Mouse (Mus musculus) layer of hippocampus, adult 9-10 months (tissue): Measurements from ENCODE around the gene Pon3.

Experiments
- DNase-seq: peaks from one replicate; pipeline ENCODE4 v3.0.0; 2022; ENCODE audit warnings: low spot score

Pon3 gene

DNA sequence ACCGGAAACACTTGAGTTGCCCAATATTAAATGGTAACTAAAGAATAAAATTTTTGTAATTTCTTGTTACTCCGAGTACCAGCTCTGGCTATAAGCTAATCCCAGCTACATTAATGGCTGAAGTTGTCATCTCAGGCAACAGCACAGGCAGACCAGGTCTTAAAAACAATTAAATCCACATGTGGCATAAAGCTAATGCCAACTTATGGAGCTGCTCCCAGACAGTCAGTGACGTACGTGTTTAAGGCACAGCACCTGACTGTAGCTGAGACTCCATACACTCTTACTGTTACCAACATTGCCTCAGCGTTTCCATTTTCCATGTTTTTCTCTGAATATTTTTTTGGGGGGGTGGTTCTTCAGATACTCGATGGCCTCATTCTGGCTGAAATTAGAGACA lies 76.9 kb downstream of the Pon3 start:
- DNase-seq = no peak

DNA sequence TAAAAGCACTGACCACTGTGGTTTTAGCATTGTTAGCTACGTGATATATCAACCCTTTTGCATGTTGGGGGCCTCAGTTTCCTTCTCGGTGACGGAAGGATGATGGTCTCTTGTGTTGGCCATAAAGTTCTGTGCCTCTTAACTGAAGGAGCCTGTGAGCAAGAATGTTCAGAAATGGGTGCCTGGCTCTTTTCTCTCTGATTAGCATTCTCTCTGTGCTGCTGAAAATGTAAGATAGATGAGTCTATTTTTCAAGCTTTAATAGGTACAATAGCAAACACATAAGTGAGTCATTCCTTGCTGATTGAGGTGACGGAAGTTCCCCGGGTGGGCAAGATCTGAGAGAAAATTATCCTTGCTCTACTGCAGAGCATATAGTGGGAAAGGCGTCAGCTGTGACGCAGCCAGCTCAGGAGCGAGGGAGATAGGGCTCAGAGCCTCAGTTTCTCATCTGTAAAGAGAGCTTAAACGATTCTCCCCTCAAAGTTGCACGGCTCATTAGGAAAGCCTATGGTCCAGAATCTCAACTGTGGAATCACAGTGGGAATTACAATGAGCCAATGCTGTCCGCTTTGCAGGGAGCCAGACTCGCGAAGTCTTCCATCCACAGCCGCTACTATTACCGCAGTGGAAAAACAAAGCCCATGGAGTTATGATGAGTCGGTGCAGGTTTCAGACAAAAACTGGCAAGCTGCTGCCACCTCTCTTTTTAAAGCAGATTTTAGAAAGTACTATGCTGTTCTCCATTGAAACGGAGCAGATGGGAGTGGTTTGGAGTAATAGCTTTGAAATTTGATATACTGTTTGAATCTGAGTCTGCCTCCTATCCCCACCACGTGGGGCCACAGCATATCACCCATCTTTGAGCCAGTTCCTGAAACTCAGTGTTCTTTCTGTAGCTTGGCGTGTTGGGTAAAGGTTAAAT lies 77.9 kb downstream of the Pon3 start:
- DNase-seq = no peak

DNA sequence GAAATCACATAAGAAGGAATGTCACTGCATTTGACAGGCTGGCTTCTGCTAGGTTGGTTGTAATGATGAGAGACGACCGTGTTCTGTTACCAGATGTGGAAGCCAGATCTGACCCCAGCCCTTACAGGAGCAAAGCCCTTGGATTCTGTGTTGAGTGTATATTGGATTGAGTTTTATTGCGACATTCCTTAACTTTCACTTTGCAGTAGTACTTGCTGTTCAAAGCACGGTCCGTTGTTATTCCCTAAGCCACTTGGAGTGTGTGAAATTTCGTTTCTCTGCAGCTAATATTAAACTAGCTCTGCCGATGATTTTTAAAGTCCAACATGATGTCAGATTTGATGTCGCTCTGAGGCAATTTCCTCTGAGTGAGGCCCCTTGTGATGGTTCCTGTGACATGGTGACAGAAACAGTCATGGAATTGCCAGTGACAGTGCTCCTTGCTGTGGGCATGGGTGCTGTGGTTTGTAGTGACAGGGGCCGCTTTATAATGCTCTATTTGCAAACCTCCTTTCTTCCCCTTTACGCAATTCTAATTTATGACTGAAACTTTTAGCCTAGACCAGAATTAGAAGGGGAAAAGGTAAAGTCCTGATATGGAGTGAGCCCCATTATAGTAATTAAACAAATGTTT lies 81.8 kb downstream of the Pon3 start:
- DNase-seq = no peak

DNA sequence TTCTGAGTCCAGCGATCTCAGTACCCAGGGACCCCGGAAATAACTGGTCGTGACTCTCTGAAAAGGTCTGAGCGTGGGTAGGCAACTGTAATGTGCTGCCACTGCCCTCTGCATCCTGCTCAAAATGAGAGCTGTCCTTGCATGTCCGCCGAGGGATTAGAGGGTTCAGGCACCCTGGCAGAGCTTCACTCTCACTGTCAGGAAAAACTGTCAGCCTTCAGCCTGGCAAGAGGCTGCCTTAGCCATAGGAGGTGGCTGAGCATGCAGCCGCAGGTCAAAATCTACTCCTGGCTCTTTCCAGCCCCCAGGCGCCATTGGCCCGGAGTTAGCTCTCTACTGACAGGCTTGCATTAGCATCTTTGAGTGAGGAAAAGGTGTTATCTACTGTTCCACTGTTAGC lies 83.5 kb downstream of the Pon3 start:
- DNase-seq = no peak

DNA sequence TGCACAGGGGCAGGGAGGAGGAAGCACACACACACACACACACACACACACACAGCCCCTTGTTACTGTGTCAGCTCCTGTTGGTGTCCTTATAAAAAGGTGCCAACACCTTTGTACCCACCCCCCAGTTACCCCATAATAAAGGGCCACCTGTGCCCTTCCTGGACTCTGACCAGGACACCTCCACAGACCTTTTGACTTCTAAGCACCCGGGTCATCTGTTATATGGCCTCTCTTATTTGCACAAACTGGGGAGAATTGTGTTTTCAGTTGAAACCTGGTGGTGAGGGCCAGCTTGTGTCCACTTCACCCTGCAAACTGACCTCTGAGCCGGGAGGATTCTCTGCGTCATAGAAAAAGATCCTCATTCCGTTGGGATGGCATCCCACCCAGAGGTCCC lies 84.7 kb downstream of the Pon3 start:
- DNase-seq = no peak
